Mouse (Mus musculus): ENCODE measurements around the gene Nr2c2. TPM values are rescaled to one million over a fixed set of nuclear protein-coding genes. Genes with fewer than 3 reads are reported as not detected.

Nr2c2 gene
- total and polyA plus RNA-seq, 2 experiments from 2014 or later: 31.8 to 80.7 TPM

- Histone ChIP-seq H3K4me2 (ENCODE audit: low read depth, low read length) (peak overlapping the region; percentile 77), H3K9ac (replicated peaks; ENCODE audit: low read length) (no peak overlapping the region), H3K4me3 (ENCODE audit: low read length) (no peak overlapping the region), H3K9me3 (ENCODE audit: low read length) (no peaks in the 10 kb centered on the region), H3K36me3 (ENCODE audit: insufficient read depth, low read length) (no peaks in the 10 kb centered on the region), H3K27ac (no peak overlapping the region), H3K4me1 (ENCODE audit: insufficient read depth, low read length) (0 out of 2 replicates have a peak, but pooled peaks cover 10% of the 10 kb centered on the region), H3K27me3 (ENCODE audit: insufficient read depth, low read length) (no peaks in the 10 kb centered on the region)
- ATAC-seq: no peak
- TF ChIP-seq CTCF (IDR thresholded peaks at IDR 0.05; ENCODE audit: low read depth): no peak
- WGBS: 93% methylated on average over 4 of the region's 4 CpGs
- DNase-seq (ENCODE audit: low spot score): no peak
Measured at GRCm38 (mm10) chr6:92089982-92090381, 1.2 kb upstream of the Nr2c2 start.

- peak overlapping the region; percentile 98 for H3K4me3 ChIP-seq (ENCODE audit: low read length)
- no peaks in the 10 kb centered on the region for H3K9me3 ChIP-seq (ENCODE audit: low read length)
- H3K27ac ChIP-seq: peak overlapping the region; percentile 99
- no peaks in the 10 kb centered on the region for H3K27me3 ChIP-seq (ENCODE audit: insufficient read depth, low read length)
- under 1% methylated on average over 4 of the region's 4 CpGs for WGBS
- H3K4me1 ChIP-seq (ENCODE audit: insufficient read depth, low read length): 0 out of 2 replicates have a peak, but pooled peaks cover 10% of the 10 kb centered on the region
- no peak for ATAC-seq
- peak overlapping the region; percentile 99 for H3K9ac ChIP-seq (replicated peaks; ENCODE audit: low read length)
- H3K4me2 ChIP-seq (ENCODE audit: low read depth, low read length): peak overlapping the region; percentile 77
- H3K36me3 ChIP-seq (ENCODE audit: insufficient read depth, low read length): no peaks in the 10 kb centered on the region
- TF ChIP-seq CTCF (IDR thresholded peaks at IDR 0.05; ENCODE audit: low read depth): no peak
- no peak for DNase-seq (ENCODE audit: low spot score)
Measured at GRCm38 (mm10) chr6:92090497-92090896, 693 bp upstream of the Nr2c2 start.

GRCm38 (mm10) chr6:92091767-92092489, 738 bp downstream of the Nr2c2 start:
- no peak for TF ChIP-seq CTCF (IDR thresholded peaks at IDR 0.05; ENCODE audit: low read depth)
- Histone ChIP-seq H3K27me3 (ENCODE audit: insufficient read depth, low read length) (no peaks in the 10 kb centered on the region), H3K4me2 (ENCODE audit: low read depth, low read length) (peak overlapping the region; percentile 77), H3K36me3 (ENCODE audit: insufficient read depth, low read length) (no peaks in the 10 kb centered on the region), H3K9ac (replicated peaks; ENCODE audit: low read length) (peak overlapping the region; percentile 99), H3K4me1 (ENCODE audit: insufficient read depth, low read length) (0 out of 2 replicates have a peak, but pooled peaks cover 10% of the 10 kb centered on the region), H3K4me3 (ENCODE audit: low read length) (peak overlapping the region; percentile 98), H3K9me3 (ENCODE audit: low read length) (no peaks in the 10 kb centered on the region), H3K27ac (peak overlapping the region; percentile 99)
- 0% methylated on average over 57 of the region's 81 CpGs for WGBS
- peak; percentile 99 for DNase-seq (ENCODE audit: low spot score)
- peak; percentile 98 for ATAC-seq

GRCm38 (mm10) chr6:92092737-92093136, 1.5 kb downstream of the Nr2c2 start:
- Histone ChIP-seq H3K27ac (peak overlapping the region; percentile 99), H3K4me2 (ENCODE audit: low read depth, low read length) (peak overlapping the region; percentile 77), H3K9me3 (ENCODE audit: low read length) (no peaks in the 10 kb centered on the region), H3K4me3 (ENCODE audit: low read length) (peak overlapping the region; percentile 98), H3K36me3 (ENCODE audit: insufficient read depth, low read length) (no peaks in the 10 kb centered on the region), H3K9ac (replicated peaks; ENCODE audit: low read length) (peak overlapping the region; percentile 99), H3K4me1 (ENCODE audit: insufficient read depth, low read length) (0 out of 2 replicates have a peak, but pooled peaks cover 10% of the 10 kb centered on the region), H3K27me3 (ENCODE audit: insufficient read depth, low read length) (no peaks in the 10 kb centered on the region)
- 7% methylated on average over 3 of the region's 3 CpGs for WGBS
- no peak for ATAC-seq
- no peak for DNase-seq (ENCODE audit: low spot score)
- TF ChIP-seq CTCF (IDR thresholded peaks at IDR 0.05; ENCODE audit: low read depth): no peak

- no peaks in the 10 kb centered on the region for H3K27me3 ChIP-seq (ENCODE audit: insufficient read depth, low read length)
- H3K36me3 ChIP-seq (ENCODE audit: insufficient read depth, low read length): no peaks in the 10 kb centered on the region
- H3K9ac ChIP-seq (replicated peaks; ENCODE audit: low read length): no peak overlapping the region
- WGBS: 91% methylated on average over 2 of the region's 2 CpGs
- TF ChIP-seq CTCF (IDR thresholded peaks at IDR 0.05; ENCODE audit: low read depth): no peak
- H3K4me1 ChIP-seq (ENCODE audit: insufficient read depth, low read length): 0 out of 2 replicates have a peak, but pooled peaks cover 10% of the 10 kb centered on the region
- no peak for ATAC-seq
- no peak for DNase-seq (ENCODE audit: low spot score)
- no peaks in the 10 kb centered on the region for H3K9me3 ChIP-seq (ENCODE audit: low read length)
- no peak overlapping the region for H3K4me2 ChIP-seq (ENCODE audit: low read depth, low read length)
- no peak overlapping the region for H3K27ac ChIP-seq
- H3K4me3 ChIP-seq (ENCODE audit: low read length): no peak overlapping the region
Measured at GRCm38 (mm10) chr6:92093869-92094268, 2.7 kb downstream of the Nr2c2 start.

- 75% methylated on average over 2 of the region's 2 CpGs for WGBS
- H3K4me2 ChIP-seq (ENCODE audit: low read depth, low read length): no peak overlapping the region
- H3K9me3 ChIP-seq (ENCODE audit: low read length): no peaks in the 10 kb centered on the region
- H3K27ac ChIP-seq: no peak overlapping the region
- no peaks in the 10 kb centered on the region for H3K27me3 ChIP-seq (ENCODE audit: insufficient read depth, low read length)
- no peak for DNase-seq (ENCODE audit: low spot score)
- no peak overlapping the region for H3K4me3 ChIP-seq (ENCODE audit: low read length)
- H3K4me1 ChIP-seq (ENCODE audit: insufficient read depth, low read length): no peaks in the 10 kb centered on the region
- H3K36me3 ChIP-seq (ENCODE audit: insufficient read depth, low read length): peaks cover 6% of the 10 kb centered on the region; the same call in 1 of the 2 replicates
- ATAC-seq: no peak
- H3K9ac ChIP-seq (replicated peaks; ENCODE audit: low read length): no peak overlapping the region
- no peak; the same call in 1 of the 2 replicates for TF ChIP-seq CTCF (IDR thresholded peaks at IDR 0.05; ENCODE audit: low read depth)
Measured at GRCm38 (mm10) chr6:92100679-92101360, 9.6 kb downstream of the Nr2c2 start.
